Mouse (Mus musculus): Measurements from ENCODE around the gene Sh3gl2.

GRCm38 (mm10) chr4:85262146-85262545 lies 57.2 kb downstream of the Sh3gl2 start:
- TF ChIP-seq EP300 (optimal IDR thresholded peaks at IDR 0.05) (no peak), CTCF (IDR thresholded peaks at IDR 0.05; ENCODE audit: low read depth) (no peak)
